8 mouse cellular contexts compared by ENCODE assay signal in the genomic region with DNA sequence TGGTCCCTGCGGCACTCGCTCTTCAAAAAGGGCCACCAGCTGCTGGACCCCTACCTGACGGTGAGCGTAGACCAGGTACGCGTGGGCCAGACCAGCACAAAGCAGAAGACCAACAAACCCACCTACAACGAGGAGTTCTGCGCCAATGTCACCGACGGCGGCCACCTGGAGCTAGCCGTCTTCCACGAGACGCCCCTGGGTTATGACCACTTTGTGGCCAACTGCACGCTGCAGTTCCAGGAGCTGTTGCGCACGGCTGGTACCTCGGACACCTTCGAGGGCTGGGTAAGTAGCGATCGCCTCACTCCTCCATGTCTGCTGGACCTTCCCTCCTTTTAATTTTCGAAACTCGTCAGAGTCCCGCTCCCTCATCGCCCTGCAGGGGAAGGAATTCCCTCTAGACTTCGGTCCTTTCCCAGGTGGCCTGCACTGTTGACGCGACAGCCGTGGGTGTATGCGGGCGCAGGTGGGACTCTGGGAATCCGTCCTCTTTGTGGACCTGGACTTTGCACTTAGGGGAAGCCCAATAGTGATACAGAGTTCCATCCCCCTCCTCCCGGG. TPM values are rescaled to one million over a fixed set of nuclear protein-coding genes. Genes with fewer than 3 reads are reported as not detected.
DNase-seq lines count a peak whose midpoint lies in the region; ATAC-seq and TF ChIP-seq lines count a peak whose summit lies in the region.

No protein-coding gene starts in this region.

- no peak for DNase-seq in lung, postnatal 25 days (ENCODE audit: low spot score)
- no peak for DNase-seq in embryonic facial prominence, embryonic 10.5 days (ENCODE audit: low spot score)
- DNase-seq in hindbrain, embryonic 14.5 days (ENCODE audit: low spot score) = no peak
- no peak for DNase-seq in liver, postnatal 0 days
- DNase-seq in spleen, adult 12 weeks (ENCODE audit: low spot score) = no peak
- no peak for DNase-seq in layer of hippocampus, postnatal 36 days

- TF ChIP-seq EP300 in liver, postnatal 0 days (IDR thresholded peaks at IDR 0.05; ENCODE audit: low read depth) = no peak

- H3K27me3 ChIP-seq in lung, embryonic 15.5 days = peaks cover 9% of the 10 kb centered on the region; the same call in 1 of the 2 replicates
- H3K27me3 ChIP-seq in embryonic facial prominence, embryonic 10.5 days (replicated peaks; ENCODE audit: low read depth, poor library complexity, severe bottlenecking) = peaks cover 66% of the 10 kb centered on the region
- H3K27me3 ChIP-seq in hindbrain, embryonic 14.5 days (ENCODE audit: control insufficient read depth, insufficient read depth, low read length) = peaks cover 33% of the 10 kb centered on the region
- H3K27me3 ChIP-seq in liver, postnatal 0 days (ENCODE audit: insufficient read depth, low read length) = peaks cover 26% of the 10 kb centered on the region
- peaks cover 8% of the 10 kb centered on the region; the same call in 1 of the 2 replicates for H3K27me3 ChIP-seq in stomach, embryonic 15.5 days (replicated peaks)

- peak overlapping the region; percentile 93 for H3K9ac ChIP-seq in lung, embryonic 15.5 days
- peak overlapping the region; percentile 78 for H3K9ac ChIP-seq in hindbrain, embryonic 14.5 days
- peak overlapping the region; percentile 70 for H3K9ac ChIP-seq in liver, postnatal 0 days (replicated peaks)
- peak overlapping the region; percentile 76 for H3K9ac ChIP-seq in stomach, embryonic 15.5 days

- H3K4me3 ChIP-seq in lung, embryonic 15.5 days = peak overlapping the region; percentile 70
- peak overlapping the region; percentile 81 for H3K4me3 ChIP-seq in embryonic facial prominence, embryonic 10.5 days
- peak overlapping the region; percentile 82 for H3K4me3 ChIP-seq in hindbrain, embryonic 14.5 days (replicated peaks; ENCODE audit: low read length)
- H3K4me3 ChIP-seq in liver, postnatal 0 days (ENCODE audit: low read depth, low read length) = peak overlapping the region; percentile 70
- H3K4me3 ChIP-seq in stomach, embryonic 15.5 days (replicated peaks) = peak overlapping the region; percentile 78

- H3K36me3 ChIP-seq in lung, embryonic 15.5 days = no peaks in the 10 kb centered on the region
- no peaks in the 10 kb centered on the region for H3K36me3 ChIP-seq in embryonic facial prominence, embryonic 10.5 days (replicated peaks)
- H3K36me3 ChIP-seq in hindbrain, embryonic 14.5 days (replicated peaks; ENCODE audit: control insufficient read depth, insufficient read depth) = no peaks in the 10 kb centered on the region
- no peaks in the 10 kb centered on the region for H3K36me3 ChIP-seq in liver, postnatal 0 days (replicated peaks; ENCODE audit: insufficient read depth, low read length)
- H3K36me3 ChIP-seq in stomach, embryonic 15.5 days = no peaks in the 10 kb centered on the region

- H3K4me2 ChIP-seq in lung, embryonic 15.5 days = peak overlapping the region; percentile 96
- H3K4me2 ChIP-seq in hindbrain, embryonic 14.5 days (replicated peaks) = peak overlapping the region; percentile 92
- H3K4me2 ChIP-seq in liver, postnatal 0 days (ENCODE audit: low read depth, low read length) = peak overlapping the region; percentile 90
- peak overlapping the region; percentile 91 for H3K4me2 ChIP-seq in stomach, embryonic 15.5 days

- WGBS in lung, embryonic 15.5 days = under 1% methylated on average over 33 of the region's 33 CpGs
- WGBS in embryonic facial prominence, embryonic 10.5 days = under 1% methylated on average over 33 of the region's 33 CpGs
- WGBS in hindbrain, embryonic 14.5 days = under 1% methylated on average over 33 of the region's 33 CpGs
- under 1% methylated on average over 33 of the region's 33 CpGs for WGBS in liver, postnatal 0 days (ENCODE audit: insufficient replicate concordance)
- WGBS in stomach, embryonic 15.5 days = under 1% methylated on average over 33 of the region's 33 CpGs

- no peak for TF ChIP-seq CTCF in liver, postnatal 0 days (IDR thresholded peaks at IDR 0.05; ENCODE audit: low read depth)

- ATAC-seq in lung, embryonic 15.5 days (ENCODE audit: borderline replicate concordance, extremely low read depth, low FRiP score, low TSS enrichment) = 0 out of 2 replicates have a peak, but pooled peaks have one; percentile 2
- ATAC-seq in hindbrain, embryonic 14.5 days (ENCODE audit: low FRiP score) = peak; percentile 33; the same call in 1 of the 2 replicates
- no peak for ATAC-seq in liver, postnatal 0 days
- ATAC-seq in stomach, embryonic 15.5 days (ENCODE audit: insufficient read depth, low FRiP score, low read depth) = no peak

- no peaks in the 10 kb centered on the region for H3K9me3 ChIP-seq in lung, embryonic 15.5 days
- no peaks in the 10 kb centered on the region for H3K9me3 ChIP-seq in embryonic facial prominence, embryonic 10.5 days
- no peaks in the 10 kb centered on the region for H3K9me3 ChIP-seq in hindbrain, embryonic 14.5 days (ENCODE audit: control insufficient read depth, low read length)
- no peaks in the 10 kb centered on the region for H3K9me3 ChIP-seq in liver, postnatal 0 days (ENCODE audit: low read length)
- no peaks in the 10 kb centered on the region for H3K9me3 ChIP-seq in stomach, embryonic 15.5 days

- H3K27ac ChIP-seq in lung, embryonic 15.5 days = peak overlapping the region; percentile 90
- H3K27ac ChIP-seq in embryonic facial prominence, embryonic 10.5 days (replicated peaks) = peak overlapping the region; percentile 86
- no peak overlapping the region for H3K27ac ChIP-seq in hindbrain, embryonic 14.5 days
- peak overlapping the region; percentile 78; the same call in 1 of the 2 replicates for H3K27ac ChIP-seq in liver, postnatal 0 days (ENCODE audit: low read depth)
- peak overlapping the region; percentile 81 for H3K27ac ChIP-seq in stomach, embryonic 15.5 days

- peaks cover 8% of the 10 kb centered on the region for H3K4me1 ChIP-seq in lung, embryonic 15.5 days
- peaks cover 28% of the 10 kb centered on the region for H3K4me1 ChIP-seq in embryonic facial prominence, embryonic 10.5 days
- peaks cover 15% of the 10 kb centered on the region for H3K4me1 ChIP-seq in hindbrain, embryonic 14.5 days (replicated peaks; ENCODE audit: control insufficient read depth, insufficient read depth, low read length)
- H3K4me1 ChIP-seq in liver, postnatal 0 days (ENCODE audit: insufficient read depth) = peaks cover 12% of the 10 kb centered on the region; the same call in 1 of the 2 replicates
- H3K4me1 ChIP-seq in stomach, embryonic 15.5 days = peaks cover 6% of the 10 kb centered on the region; the same call in 1 of the 2 replicates

RNA-seq across cellular contexts. Expression of a gene that starts 0.7 kb away (rescaled TPM):
- polyA plus RNA-seq in lung, embryonic 15.5 days (2015; fragmentation: Nextera tagmentation; extraction: Ambion mirVana) = 15.8 and 16.4 TPM in 2 replicates
- polyA plus RNA-seq in embryonic facial prominence, embryonic 10.5 days (2016; fragmentation: Nextera tagmentation; extraction: Ambion mirVana) = 6.7 and 6.9 TPM in 2 replicates
- 9.8 and 9.9 TPM in 2 replicates for polyA plus RNA-seq in hindbrain, embryonic 14.5 days (2014; fragmentation: Nextera tagmentation; extraction: Ambion mirVana)
- 2.3 and 2.4 TPM in 2 replicates for polyA plus RNA-seq in liver, postnatal 0 days (2015; fragmentation: Nextera tagmentation; extraction: Ambion mirVana)
- polyA plus RNA-seq in stomach, embryonic 15.5 days (2015; fragmentation: Nextera tagmentation; extraction: Ambion mirVana) = 11.2 and 11.9 TPM in 2 replicates
- 1 to 10 TPM; 3.0 to 3.6 TPM for total RNA-seq in layer of hippocampus, postnatal 36 days (2021)

RNA-seq across cellular contexts. Expression of a gene that starts 39.1 kb away (rescaled TPM):
- 7.2 and 8.1 TPM in 2 replicates for polyA plus RNA-seq in lung, embryonic 15.5 days (2015; fragmentation: Nextera tagmentation; extraction: Ambion mirVana)
- 8.1 and 11.0 TPM in 2 replicates for polyA plus RNA-seq in embryonic facial prominence, embryonic 10.5 days (2016; fragmentation: Nextera tagmentation; extraction: Ambion mirVana)
- polyA plus RNA-seq in hindbrain, embryonic 14.5 days (2014; fragmentation: Nextera tagmentation; extraction: Ambion mirVana) = 0.15 and 0.26 TPM in 2 replicates
- 40.7 and 42.3 TPM in 2 replicates for polyA plus RNA-seq in liver, postnatal 0 days (2015; fragmentation: Nextera tagmentation; extraction: Ambion mirVana)
- 30.7 and 34.2 TPM in 2 replicates for polyA plus RNA-seq in stomach, embryonic 15.5 days (2015; fragmentation: Nextera tagmentation; extraction: Ambion mirVana)
- total RNA-seq in layer of hippocampus, postnatal 36 days (2021) = not detected

Comparison
In these comparisons a context has a peak if more than half of its experiments do, and no peak if none do; other contexts are left out.
1. ATAC-seq: peak in lung, embryonic 15.5 days (single experiment) and hindbrain, embryonic 14.5 days (single experiment); none in liver, postnatal 0 days (single experiment) and stomach, embryonic 15.5 days (single experiment).
2. Peak in every context shown above with its lines, with median percentiles within 50 percentile points of each other: H3K4me2 ChIP-seq, H3K4me3 ChIP-seq and H3K9ac ChIP-seq.